Mouse (Mus musculus) intestine, postnatal 0 days (tissue): ENCODE measurements around the gene Cbx3. TPM values are rescaled to one million over a fixed set of nuclear protein-coding genes. Genes with fewer than 3 reads are reported as not detected.

Source experiments
- ATAC-seq: fragments of 200-750 bp; cut with Nextera tagmentation; 2 replicates; pipeline ENCODE4 v1.8.0; 2017; ENCODE audit warnings: mild to moderate bottlenecking, moderate TSS enrichment, moderate library complexity
- H3K27ac ChIP-seq: fragments of 300-500 bp; sonication (generic); 2 replicates; pipeline ENCODE4 v1.5.1; 2014; ENCODE audit warnings: mild to moderate bottlenecking, low read depth, low read length, moderate library complexity
- H3K27me3 ChIP-seq: fragments of 300-500 bp; sonication (generic); replicated peaks from 2 replicates; pipeline ENCODE4 v1.6.1; 2014; ENCODE audit warnings: low read length, mixed read lengths; ENCODE audit not compliant: control insufficient read depth, insufficient read depth
- H3K36me3 ChIP-seq: fragments of 300-500 bp; sonication (generic); 2 replicates; pipeline ENCODE4 v1.6.1; 2014; ENCODE audit warnings: mild to moderate bottlenecking, moderate library complexity; ENCODE audit not compliant: control insufficient read depth, insufficient read depth
- H3K4me1 ChIP-seq: fragments of 300-500 bp; sonication (generic); replicated peaks from 2 replicates; pipeline ENCODE4 v1.6.1; 2014; ENCODE audit warnings: antibody characterized with exemption, low read length, mixed read lengths; ENCODE audit not compliant: control insufficient read depth, insufficient read depth
- H3K4me2 ChIP-seq: fragments of 300-500 bp; sonication (generic); replicated peaks from 2 replicates; pipeline ENCODE4 v1.6.1; 2014; ENCODE audit warnings: low read depth, mild to moderate bottlenecking, moderate library complexity
- H3K4me3 ChIP-seq: fragments of 300-500 bp; sonication (generic); 2 replicates; pipeline ENCODE4 v1.5.1; 2014; ENCODE audit warnings: low read depth, low read length
- H3K9ac ChIP-seq: fragments of 300-500 bp; sonication (generic); 2 replicates; pipeline ENCODE4 v1.6.1; 2014; ENCODE audit warnings: mild to moderate bottlenecking, low read depth, low read length
- H3K9me3 ChIP-seq: fragments of 300-500 bp; sonication (generic); 2 replicates; pipeline ENCODE4 v1.6.1; 2016; ENCODE audit warnings: mixed run types; ENCODE audit not compliant: control insufficient read depth
- CTCF ChIP-seq: sonication (generic); IDR thresholded peaks from 2 replicates; pipeline ENCODE4 v1.5.1; 2016; ENCODE audit warnings: low read depth, mild to moderate bottlenecking, control low read depth, antibody characterized with exemption, moderate library complexity
- WGBS: fragments of 180-500 bp; shearing (Covaris S2); extraction: QIAGEN DNeasy Blood & Tissue Kit; methylation state at CpG from one replicate; pipeline ENCODE4 v1.1.7; 2014; 5-methylcytosine and 5-hydroxymethylcytosine counted together
- polyA plus RNA-seq: library from polyadenylated mRNA; unstranded; fragments of >200 nt; fragmentation: Nextera tagmentation; extraction: Ambion mirVana; gene quantifications from 2 replicates; pipeline ENCODE4 v1.2.1, GENCODE M21; 2015

Cbx3 gene
- polyA plus RNA-seq, 1 experiment from 2014 or later = 168 TPM

DNA sequence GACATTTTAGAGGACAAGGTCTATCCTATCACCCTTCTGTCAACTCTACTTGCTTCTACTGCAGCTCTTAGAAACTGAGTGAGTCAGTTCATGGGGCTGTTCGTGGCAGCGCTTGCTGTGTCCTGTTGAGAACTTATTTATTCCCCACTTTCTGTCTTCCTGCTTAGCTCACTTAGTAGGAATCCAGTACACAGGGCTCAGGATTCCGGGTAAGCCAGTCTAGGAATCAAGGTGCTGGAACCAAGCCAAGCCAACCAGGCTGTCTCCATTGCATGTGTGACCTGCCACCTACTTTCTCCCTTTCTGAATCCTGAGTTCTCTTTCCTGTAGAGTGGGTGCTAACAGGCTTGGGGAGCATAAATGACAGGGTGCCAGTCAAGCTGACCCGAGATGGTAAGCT lies 32.5 kb upstream of the Cbx3 start:
- Histone ChIP-seq H3K27me3 (peaks cover 29% of the 10 kb centered on the region), H3K4me2 (no peak overlapping the region), H3K4me3 (no peak overlapping the region), H3K36me3 (no peaks in the 10 kb centered on the region), H3K4me1 (no peaks in the 10 kb centered on the region), H3K9ac (no peak overlapping the region), H3K9me3 (no peaks in the 10 kb centered on the region), H3K27ac (no peak overlapping the region)
- TF ChIP-seq CTCF = no peak
- ATAC-seq = no peak; the same call in 1 of the 2 replicates
- 64% methylated on average over 4 of the region's 4 CpGs for WGBS

DNA sequence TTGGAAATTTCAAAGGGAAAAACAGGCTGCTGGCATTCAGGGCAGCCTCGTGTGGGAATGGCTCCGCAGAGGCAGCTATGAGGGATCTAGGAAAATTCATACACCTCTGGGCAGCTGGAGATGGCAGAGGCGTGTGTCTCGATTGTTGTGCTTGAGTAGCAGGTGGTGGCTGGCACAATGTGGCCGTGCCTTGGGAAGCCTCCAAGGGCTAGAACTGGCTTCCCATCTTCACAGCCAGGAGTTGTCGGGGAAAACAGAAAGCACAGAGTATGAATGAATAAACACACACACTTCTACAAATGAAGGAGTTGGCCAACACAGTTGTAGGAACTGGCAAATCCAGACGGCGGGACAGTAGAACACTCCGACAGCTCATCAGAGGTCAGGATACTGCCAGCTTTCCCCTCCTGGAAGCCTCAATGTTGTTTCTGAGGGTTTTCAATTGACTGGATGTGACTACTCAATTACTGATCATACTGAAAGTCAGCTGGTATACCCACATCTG lies 31.3 kb upstream of the Cbx3 start:
- no peak overlapping the region for H3K9ac ChIP-seq
- H3K27me3 ChIP-seq = peaks cover 17% of the 10 kb centered on the region; the same call in 1 of the 2 replicates
- no peak overlapping the region for H3K4me3 ChIP-seq
- no peak overlapping the region for H3K27ac ChIP-seq
- no peaks in the 10 kb centered on the region for H3K4me1 ChIP-seq
- H3K36me3 ChIP-seq = no peaks in the 10 kb centered on the region
- TF ChIP-seq CTCF = no peak
- H3K9me3 ChIP-seq = no peaks in the 10 kb centered on the region
- WGBS = 84% methylated on average over 9 of the region's 9 CpGs
- ATAC-seq = no peak
- no peak overlapping the region for H3K4me2 ChIP-seq

DNA sequence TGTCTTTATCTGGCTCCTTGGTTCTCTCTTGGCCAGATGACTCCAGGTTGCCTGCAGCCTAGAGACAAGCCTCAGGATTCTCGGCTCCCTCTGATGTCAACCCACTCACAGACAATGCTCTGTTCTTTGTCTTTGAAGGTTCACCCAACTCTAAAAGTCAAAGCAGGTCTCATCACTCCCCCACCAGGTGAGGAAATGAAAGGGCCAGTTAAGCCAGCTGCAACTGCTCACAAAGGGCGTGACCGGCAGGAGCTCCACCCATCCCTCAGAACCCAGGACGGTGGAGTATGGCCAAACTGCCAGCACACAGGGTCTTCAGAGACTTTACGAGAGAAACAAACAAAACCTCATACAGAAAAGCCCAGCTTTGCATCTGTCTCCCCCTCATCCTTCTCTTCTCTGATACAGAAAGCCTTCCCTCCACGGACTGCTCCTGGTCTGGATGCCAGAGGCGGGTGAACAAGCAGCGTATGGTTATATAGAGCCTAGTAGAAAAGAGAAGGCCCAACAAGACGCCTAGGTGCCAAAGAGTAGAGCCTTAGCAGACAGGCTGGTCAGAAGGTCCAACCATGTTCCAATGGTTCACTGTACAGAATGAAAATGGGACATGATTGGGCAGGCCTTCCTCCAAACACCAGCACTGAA lies 27.8 kb upstream of the Cbx3 start:
- Histone ChIP-seq H3K9me3 (no peaks in the 10 kb centered on the region), H3K4me2 (no peak overlapping the region), H3K27ac (no peak overlapping the region), H3K9ac (no peak overlapping the region), H3K4me3 (no peak overlapping the region), H3K4me1 (no peaks in the 10 kb centered on the region), H3K36me3 (no peaks in the 10 kb centered on the region), H3K27me3 (no peaks in the 10 kb centered on the region; the same call in 1 of the 2 replicates)
- ATAC-seq = no peak
- no peak; the same call in 1 of the 2 replicates for TF ChIP-seq CTCF
- 49% methylated on average over 9 of the region's 9 CpGs for WGBS

DNA sequence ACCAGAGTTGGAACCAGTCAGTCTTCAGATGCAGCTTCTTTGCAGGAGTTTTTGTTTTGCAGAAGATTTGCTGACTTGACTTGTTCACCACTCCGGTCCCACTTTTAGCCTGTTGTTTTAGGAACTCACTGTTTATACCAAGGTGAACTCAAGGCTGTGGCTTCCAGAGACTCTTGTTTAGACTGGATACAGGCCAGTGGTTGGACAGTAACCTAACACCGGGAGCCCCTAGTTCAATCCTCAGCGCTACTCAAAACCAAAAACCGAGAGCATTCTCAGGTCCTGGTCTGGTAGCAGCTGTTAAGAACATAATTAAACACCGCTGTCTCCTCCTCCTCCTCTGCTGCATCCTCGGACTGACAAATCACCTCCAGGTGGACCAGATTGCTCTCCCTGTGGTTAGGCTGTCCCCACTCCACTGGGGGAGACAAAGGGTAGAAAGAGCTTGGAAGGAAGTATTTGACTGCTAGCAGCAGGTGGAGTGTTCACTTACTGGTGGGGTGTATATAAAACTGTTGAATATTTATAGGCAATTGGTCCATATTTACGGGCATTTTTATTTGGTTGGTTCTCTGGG lies 17.1 kb upstream of the Cbx3 start:
- H3K4me3 ChIP-seq = no peak overlapping the region
- H3K9ac ChIP-seq = no peak overlapping the region
- H3K4me2 ChIP-seq = no peak overlapping the region
- WGBS = 59% methylated on average over 7 of the region's 7 CpGs
- no peaks in the 10 kb centered on the region for H3K36me3 ChIP-seq
- H3K9me3 ChIP-seq = no peaks in the 10 kb centered on the region
- ATAC-seq = no peak
- no peaks in the 10 kb centered on the region for H3K4me1 ChIP-seq
- no peak for TF ChIP-seq CTCF
- H3K27me3 ChIP-seq = no peaks in the 10 kb centered on the region
- no peak overlapping the region for H3K27ac ChIP-seq

DNA sequence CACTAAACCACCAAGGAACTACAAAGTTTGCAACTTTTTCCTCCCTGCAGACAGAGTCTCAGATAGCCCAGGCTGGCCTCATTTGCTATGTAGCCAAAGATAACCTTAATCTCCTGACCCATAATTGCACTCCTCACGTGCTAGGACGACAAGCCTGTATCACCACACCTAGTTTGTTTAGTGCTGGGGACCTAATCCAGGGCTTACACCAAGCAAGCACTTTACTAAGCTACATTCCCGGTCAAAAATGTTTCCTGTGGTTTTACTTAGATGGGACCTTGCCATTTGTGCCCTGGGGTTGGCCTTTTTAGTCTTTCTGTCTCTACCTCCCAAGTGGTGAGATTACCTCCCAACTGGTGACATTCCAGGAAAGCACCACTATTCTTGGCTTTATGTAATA lies 15.2 kb upstream of the Cbx3 start:
- Histone ChIP-seq H3K9ac (no peak overlapping the region), H3K4me3 (no peak overlapping the region), H3K27me3 (no peaks in the 10 kb centered on the region), H3K27ac (no peak overlapping the region), H3K36me3 (peaks cover 3% of the 10 kb centered on the region; the same call in 1 of the 2 replicates), H3K4me2 (no peak overlapping the region), H3K4me1 (no peaks in the 10 kb centered on the region), H3K9me3 (no peaks in the 10 kb centered on the region)
- no peak for ATAC-seq
- 24% methylated on average over 3 of the region's 3 CpGs for WGBS
- no peak for TF ChIP-seq CTCF

DNA sequence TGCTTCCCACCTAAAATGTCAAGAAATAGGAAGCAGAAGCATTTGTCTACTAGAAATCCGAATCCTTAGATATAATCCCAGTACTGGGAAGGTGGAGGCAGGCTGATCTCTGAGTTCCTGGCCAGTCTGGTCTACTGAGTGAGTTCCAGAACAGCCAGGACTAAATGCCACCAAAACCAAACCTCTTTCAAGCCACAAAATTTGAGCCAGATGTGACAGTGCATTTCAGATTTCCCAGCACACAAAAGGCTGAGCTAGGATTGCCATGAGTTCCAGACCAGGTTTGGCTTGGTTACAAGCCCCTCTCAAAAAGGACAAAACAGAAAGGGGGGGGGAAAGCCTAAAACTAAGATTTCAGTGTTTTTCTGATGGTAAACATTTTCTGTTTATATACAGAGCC lies 14.0 kb upstream of the Cbx3 start:
- H3K36me3 ChIP-seq = peaks cover 12% of the 10 kb centered on the region
- H3K27ac ChIP-seq = no peak overlapping the region
- WGBS = 68% methylated on average over 1 of the region's 1 CpGs
- H3K4me3 ChIP-seq = no peak overlapping the region
- no peaks in the 10 kb centered on the region for H3K4me1 ChIP-seq
- H3K9me3 ChIP-seq = no peaks in the 10 kb centered on the region
- no peak overlapping the region for H3K4me2 ChIP-seq
- TF ChIP-seq CTCF = no peak
- no peaks in the 10 kb centered on the region for H3K27me3 ChIP-seq
- no peak overlapping the region for H3K9ac ChIP-seq
- ATAC-seq = no peak
